Mouse (Mus musculus) cerebellum, adult 2 months (tissue): Measurements from ENCODE around the gene Gm49355.

Experiments
- CTCF ChIP-seq: fragments of 200-500 bp; IDR thresholded peaks from 2 replicates; pipeline ENCODE4 v1.5.1; 2011; ENCODE audit warnings: low read depth, mild to moderate bottlenecking, control low read depth, low read length, moderate library complexity, borderline replicate concordance; ENCODE audit not compliant: insufficient read depth
- POLR2A ChIP-seq: fragments of 200-500 bp; IDR thresholded peaks from 2 replicates; pipeline ENCODE4 v1.6.1; 2011; ENCODE audit warnings: low read length, control low read depth, borderline replicate concordance; ENCODE audit not compliant: insufficient read depth

GRCm38 (mm10) chr14:12300275-12300674, 16.5 kb downstream of the Gm49355 start:
- no peak for TF ChIP-seq CTCF
- TF ChIP-seq POLR2A, result no peak
